Mouse (Mus musculus) myocyte (in vitro differentiated cells): ENCODE data around the gene Msh5. TPM values are rescaled to one million over a fixed set of nuclear protein-coding genes. Genes with fewer than 3 reads are reported as not detected.
A peak's percentile ranks its signal among the peaks of the same experiment; 100 is the strongest.

Source experiments
- H3K27me3 ChIP-seq: one replicate; pipeline ENCODE4 v1.6.1; 2011; ENCODE audit not compliant: control insufficient read depth, insufficient read depth, insufficient read length
- H3K36me3 ChIP-seq: one replicate; pipeline ENCODE4 v1.6.1; 2011; ENCODE audit not compliant: control insufficient read depth, insufficient read depth
- H3K4me2 ChIP-seq: one replicate; pipeline ENCODE4 v1.6.1; 2011; ENCODE audit warnings: low read depth, control low read depth
- H3K4me3 ChIP-seq: one replicate; pipeline ENCODE4 v1.5.1; 2011; ENCODE audit warnings: mild to moderate bottlenecking, control low read depth, moderate library complexity
- H3K79me2 ChIP-seq: one replicate; pipeline ENCODE4 v1.6.1; 2011; ENCODE audit not compliant: control insufficient read depth, insufficient read depth
- H3ac ChIP-seq: one replicate; pipeline ENCODE4 v1.6.1; 2011; ENCODE audit not compliant: control insufficient read depth, insufficient read length
- CEBPB ChIP-seq: IDR thresholded peaks from 2 replicates; pipeline ENCODE4 v1.6.1; 2011; ENCODE audit warnings: mild to moderate bottlenecking, moderate library complexity; ENCODE audit not compliant: poor library complexity, insufficient read depth, severe bottlenecking
- E2F4 ChIP-seq: IDR thresholded peaks from one replicate; pipeline ENCODE4 v1.6.1; 2011; ENCODE audit warnings: mild to moderate bottlenecking, control low read depth, moderate library complexity; ENCODE audit not compliant: insufficient read depth
- MAX ChIP-seq: IDR thresholded peaks from one replicate; pipeline ENCODE4 v1.6.1; 2011; ENCODE audit warnings: low read depth, mild to moderate bottlenecking, control low read depth
- MYOD1 ChIP-seq, 3 experiments: IDR thresholded peaks; one replicate each; pipeline ENCODE4 v1.6.1; 2011; ENCODE audit warnings: control low read depth in 2 of 3, low read depth in 2 of 3, mild to moderate bottlenecking in 2 of 3, moderate library complexity in 1 of 3; ENCODE audit not compliant: insufficient read length in 2 of 3, control insufficient read depth in 1 of 3
- MYOG ChIP-seq, 3 experiments: IDR thresholded peaks; one replicate each; pipeline ENCODE4 v1.6.1; 2011; ENCODE audit warnings: control low read depth in 2 of 3, low read depth in 2 of 3, mild to moderate bottlenecking in 2 of 3; ENCODE audit not compliant: insufficient read length in 2 of 3, control insufficient read depth in 1 of 3, insufficient read depth in 1 of 3
- POLR2A ChIP-seq: IDR thresholded peaks from one replicate; pipeline ENCODE4 v1.6.1; 2011; ENCODE audit warnings: low read depth, mild to moderate bottlenecking, control low read depth, moderate library complexity; ENCODE audit not compliant: insufficient read length
- POLR2AphosphoS2 ChIP-seq: IDR thresholded peaks from one replicate; pipeline ENCODE4 v1.6.1; 2011; ENCODE audit warnings: low read depth, control low read depth; ENCODE audit not compliant: insufficient read length
- REST ChIP-seq: IDR thresholded peaks from one replicate; pipeline ENCODE4 v1.6.1; 2011; ENCODE audit warnings: mild to moderate bottlenecking, control low read depth, moderate library complexity; ENCODE audit not compliant: insufficient read depth, insufficient read length
- SRF ChIP-seq: IDR thresholded peaks from one replicate; pipeline ENCODE4 v1.6.1; 2011; ENCODE audit warnings: low read depth; ENCODE audit not compliant: control insufficient read depth, insufficient read length
- TCF12 ChIP-seq: IDR thresholded peaks from one replicate; pipeline ENCODE4 v1.6.1; 2011; ENCODE audit warnings: mild to moderate bottlenecking, control low read depth; ENCODE audit not compliant: poor library complexity, insufficient read depth, severe bottlenecking
- TCF3 ChIP-seq: IDR thresholded peaks from one replicate; pipeline ENCODE4 v1.6.1; 2011; ENCODE audit warnings: low read depth, control low read depth; ENCODE audit not compliant: insufficient read length
- USF1 ChIP-seq: IDR thresholded peaks from one replicate; pipeline ENCODE4 v1.6.1; 2011; ENCODE audit warnings: low read depth, mild to moderate bottlenecking, control low read depth, moderate library complexity
- polyA plus RNA-seq: library from polyadenylated mRNA; unstranded; fragments of >200 nt; fragmentation: generic; extraction: Trizol; gene quantifications from one replicate; pipeline ENCODE4 v1.2.1, GENCODE M21; 2012; ENCODE audit warnings: missing spikeins

The Msh5 gene
- polyA plus RNA-seq, 1 experiment, result 2.1 TPM

DNA sequence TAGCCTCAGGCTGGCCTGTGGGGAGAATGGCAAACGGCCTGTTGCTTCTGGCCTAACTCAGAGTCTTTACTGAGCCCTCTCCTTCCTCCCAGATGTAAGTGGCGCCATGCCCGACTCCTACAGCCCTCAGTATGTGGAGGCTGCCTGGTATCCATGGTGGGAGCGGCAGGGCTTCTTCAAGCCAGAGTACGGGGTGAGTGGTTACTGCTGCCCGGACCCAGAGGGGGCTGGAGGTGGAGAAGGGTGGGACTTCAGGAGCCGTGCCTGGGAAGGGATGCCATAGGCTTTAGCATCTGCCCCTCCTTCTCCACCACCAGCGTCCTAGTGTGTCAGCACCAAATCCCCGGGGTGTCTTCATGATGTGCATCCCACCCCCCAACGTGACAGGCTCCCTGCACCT lies 41.4 kb downstream of the Msh5 start:
- Histone ChIP-seq H3K4me3 (no peak overlapping the region), H3K27me3 (no peaks in the 10 kb centered on the region), H3K36me3 (peaks cover 42% of the 10 kb centered on the region), H3ac (no peak overlapping the region), H3K79me2 (peaks cover 50% of the 10 kb centered on the region), H3K4me2 (no peak overlapping the region)
- TF ChIP-seq POLR2AphosphoS2 (no peak), REST (no peak)

DNA sequence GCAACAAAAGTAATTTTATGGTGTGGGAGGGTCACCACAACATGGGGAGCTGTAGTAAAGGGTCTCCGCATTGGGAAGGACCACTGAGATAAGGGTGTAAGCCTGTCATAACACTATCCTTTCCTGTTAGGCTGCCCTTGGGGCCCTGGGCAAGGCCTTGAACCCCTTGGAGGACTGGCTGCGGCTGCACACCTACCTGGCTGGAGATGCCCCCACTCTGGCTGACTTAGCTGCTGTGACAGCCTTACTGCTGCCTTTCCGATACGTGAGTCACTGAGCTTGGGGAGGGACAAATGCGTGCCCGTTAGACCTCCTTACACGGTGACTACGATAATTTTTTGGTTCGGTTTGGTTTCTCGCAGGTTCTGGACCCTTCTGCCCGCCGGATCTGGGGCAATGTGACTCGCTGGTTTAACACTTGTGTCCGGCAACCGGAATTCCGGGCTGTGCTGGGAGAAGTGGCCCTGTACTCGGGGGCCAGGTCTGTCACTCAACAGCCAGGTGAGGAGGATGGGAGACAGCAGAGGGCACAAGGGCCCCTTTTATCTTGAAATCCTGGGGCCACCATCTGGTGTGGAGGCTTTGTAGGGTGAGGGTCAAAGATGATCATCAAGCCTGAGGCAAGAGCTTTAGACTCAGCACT lies 42.3 kb downstream of the Msh5 start:
- peaks cover 59% of the 10 kb centered on the region for H3K79me2 ChIP-seq
- no peak overlapping the region for H3ac ChIP-seq
- no peaks in the 10 kb centered on the region for H3K27me3 ChIP-seq
- peak overlapping the region; percentile 98 for H3K4me3 ChIP-seq
- TF ChIP-seq MYOG (IDR thresholded peaks at IDR 0.05; ENCODE audit: control insufficient read depth in 1 of 3, insufficient read depth in 1 of 3, insufficient read length in 2 of 3, low read depth in 2 of 3), result no peak
- no peak for TF ChIP-seq E2F4
- TF ChIP-seq TCF12, result no peak
- no peak for TF ChIP-seq SRF
- TF ChIP-seq MAX, result no peak
- TF ChIP-seq POLR2AphosphoS2, result no peak
- TF ChIP-seq TCF3, result no peak
- TF ChIP-seq REST, result no peak
- H3K4me2 ChIP-seq, result no peak overlapping the region
- peaks cover 37% of the 10 kb centered on the region for H3K36me3 ChIP-seq

DNA sequence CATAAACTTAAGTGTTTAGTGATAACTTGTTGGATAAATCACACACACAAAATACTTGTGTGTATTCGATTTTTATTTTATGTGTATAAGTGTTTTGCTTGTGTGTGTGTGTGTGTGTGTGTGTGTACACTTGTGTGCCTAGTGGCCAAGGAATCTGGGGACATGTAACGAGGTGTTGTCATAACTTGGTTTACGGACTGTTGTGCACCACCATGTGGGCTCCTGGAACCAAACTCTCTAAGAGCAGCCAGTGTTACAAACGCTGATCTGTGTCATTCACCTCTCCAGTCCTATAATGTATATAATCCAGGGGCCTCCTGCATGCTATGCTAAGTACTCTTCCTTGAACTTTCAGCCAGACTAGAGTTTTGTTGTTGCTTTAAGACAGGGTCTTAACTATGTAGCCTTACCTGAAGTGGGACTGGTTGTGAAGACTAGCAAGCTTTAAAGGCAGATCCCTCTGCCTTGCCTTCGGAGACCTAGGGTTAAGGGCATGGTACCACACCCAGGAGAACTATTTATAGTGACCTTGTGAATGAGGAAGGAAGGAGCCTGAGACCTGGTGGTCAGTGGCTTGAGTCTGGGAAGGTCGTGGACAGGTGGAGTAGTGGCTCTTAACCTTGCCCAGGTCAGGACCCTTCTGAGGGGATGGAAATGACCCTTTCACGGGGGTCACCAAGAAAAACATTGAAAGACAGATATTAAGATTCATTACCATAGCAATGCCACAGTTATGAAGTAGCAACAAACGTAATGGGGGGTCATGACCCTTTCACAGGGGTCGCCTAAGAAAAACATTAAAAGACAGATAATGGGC lies 43.3 kb downstream of the Msh5 start:
- H3K4me3 ChIP-seq, result peak overlapping the region; percentile 98
- H3K27me3 ChIP-seq, result no peaks in the 10 kb centered on the region
- H3K4me2 ChIP-seq, result peak overlapping the region; percentile 98
- no peak for TF ChIP-seq MAX
- peak; percentile 1 for TF ChIP-seq POLR2A
- TF ChIP-seq MYOG (IDR thresholded peaks at IDR 0.05; ENCODE audit: control insufficient read depth in 1 of 3, insufficient read depth in 1 of 3, insufficient read length in 2 of 3, low read depth in 2 of 3), result no peak
- peaks cover 69% of the 10 kb centered on the region for H3K79me2 ChIP-seq
- H3K36me3 ChIP-seq, result peaks cover 34% of the 10 kb centered on the region
- H3ac ChIP-seq, result peak overlapping the region; percentile 92

DNA sequence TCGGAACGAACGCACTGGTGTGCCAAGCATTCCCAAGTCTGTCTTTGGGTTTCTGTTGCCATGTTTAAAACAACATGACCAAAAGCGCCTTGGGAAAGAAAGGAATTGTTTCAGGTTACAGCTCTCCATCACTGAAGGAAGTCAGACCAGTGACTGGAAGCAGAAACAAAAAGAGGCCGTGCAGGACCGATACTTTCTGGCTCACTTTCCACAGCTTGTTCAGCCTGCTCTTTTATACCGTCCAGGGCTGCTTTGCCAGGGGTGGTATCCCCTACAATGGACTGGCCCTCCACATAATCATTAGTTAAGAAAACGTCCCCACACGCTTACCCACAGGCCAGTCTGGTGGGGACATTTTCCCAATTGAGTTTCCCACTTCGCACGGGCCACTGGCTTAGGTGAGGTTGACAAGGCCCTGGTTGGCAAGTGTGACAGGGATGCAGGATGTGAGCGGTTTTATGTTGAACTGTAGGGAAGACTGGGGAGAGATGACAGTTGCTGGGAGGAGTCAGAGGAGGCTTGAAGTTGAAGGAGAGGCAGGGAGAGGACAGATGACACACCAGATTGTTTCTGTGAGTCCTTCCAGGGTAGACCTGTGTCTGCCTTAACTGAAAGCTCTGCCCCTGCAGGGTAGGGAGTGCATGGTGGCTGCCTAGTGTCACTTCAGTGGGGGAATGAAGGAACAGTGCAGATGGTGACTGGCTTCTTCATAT lies 44.2 kb downstream of the Msh5 start:
- Histone ChIP-seq H3K4me3 (peak overlapping the region; percentile 98), H3ac (peak overlapping the region; percentile 92), H3K79me2 (peaks cover 73% of the 10 kb centered on the region), H3K36me3 (peaks cover 35% of the 10 kb centered on the region), H3K4me2 (peak overlapping the region; percentile 98), H3K27me3 (no peaks in the 10 kb centered on the region)
- TF ChIP-seq POLR2A, result peak; percentile 37
- no peak for TF ChIP-seq E2F4

DNA sequence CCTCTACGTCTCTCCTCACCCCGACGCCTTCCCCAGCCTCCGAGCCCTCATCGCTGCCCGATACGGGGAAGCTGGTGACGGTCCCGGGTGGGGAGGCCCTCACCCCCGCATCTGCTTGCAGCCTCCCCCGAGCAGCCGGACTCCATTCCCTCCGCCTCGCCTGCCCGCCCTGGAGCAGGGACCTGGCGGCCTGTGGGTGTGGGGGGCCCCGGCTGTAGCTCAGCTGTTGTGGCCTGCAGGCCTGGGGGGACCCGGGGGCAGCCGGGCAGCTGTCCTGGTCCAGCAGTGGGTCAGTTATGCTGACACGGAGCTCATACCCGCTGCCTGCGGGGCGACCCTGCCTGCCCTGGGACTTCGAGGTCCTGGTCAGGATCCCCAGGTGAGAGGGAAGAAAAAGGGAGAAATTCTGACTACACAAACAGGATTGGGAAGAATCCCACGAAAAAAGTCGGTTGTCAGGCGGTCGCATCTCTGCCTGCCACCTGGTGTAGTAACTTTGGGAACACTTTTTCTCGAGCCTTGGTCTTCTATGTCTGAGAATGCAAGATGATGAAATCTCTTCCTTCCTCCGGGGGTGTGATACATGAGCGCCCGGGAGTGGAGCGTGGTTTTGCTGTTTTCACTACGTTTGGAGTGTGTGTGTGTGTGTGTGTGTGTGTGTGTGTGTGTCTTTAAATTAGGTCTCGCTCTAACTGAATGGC lies 44.9 kb downstream of the Msh5 start:
- peaks cover 28% of the 10 kb centered on the region for H3K36me3 ChIP-seq

More for the DNA sequence above, 44.9 kb downstream of the Msh5 start:
- Histone ChIP-seq H3K27me3 (no peaks in the 10 kb centered on the region), H3ac (peak overlapping the region; percentile 92), H3K4me2 (peak overlapping the region; percentile 98), H3K4me3 (peak overlapping the region; percentile 98), H3K79me2 (peaks cover 73% of the 10 kb centered on the region)
- TF ChIP-seq POLR2AphosphoS2 (peak; percentile 8), MYOD1 (IDR thresholded peaks at IDR 0.05; ENCODE audit: control insufficient read depth in 1 of 3, insufficient read length in 2 of 3, low read depth in 2 of 3) (peak in 2 of 3 experiments; percentile 69 to 76), CEBPB (peak; percentile 69; the same call in 1 of the 2 replicates), USF1 (no peak), MYOG (IDR thresholded peaks at IDR 0.05; ENCODE audit: control insufficient read depth in 1 of 3, insufficient read depth in 1 of 3, insufficient read length in 2 of 3, low read depth in 2 of 3) (peak in 2 of 3 experiments; percentile 83 to 85), TCF3 (peak; percentile 30), POLR2A (peak; percentile 15), REST (no peak)
